Comparison of ENCODE assay signal across 17 mouse cellular contexts in the genomic region with DNA sequence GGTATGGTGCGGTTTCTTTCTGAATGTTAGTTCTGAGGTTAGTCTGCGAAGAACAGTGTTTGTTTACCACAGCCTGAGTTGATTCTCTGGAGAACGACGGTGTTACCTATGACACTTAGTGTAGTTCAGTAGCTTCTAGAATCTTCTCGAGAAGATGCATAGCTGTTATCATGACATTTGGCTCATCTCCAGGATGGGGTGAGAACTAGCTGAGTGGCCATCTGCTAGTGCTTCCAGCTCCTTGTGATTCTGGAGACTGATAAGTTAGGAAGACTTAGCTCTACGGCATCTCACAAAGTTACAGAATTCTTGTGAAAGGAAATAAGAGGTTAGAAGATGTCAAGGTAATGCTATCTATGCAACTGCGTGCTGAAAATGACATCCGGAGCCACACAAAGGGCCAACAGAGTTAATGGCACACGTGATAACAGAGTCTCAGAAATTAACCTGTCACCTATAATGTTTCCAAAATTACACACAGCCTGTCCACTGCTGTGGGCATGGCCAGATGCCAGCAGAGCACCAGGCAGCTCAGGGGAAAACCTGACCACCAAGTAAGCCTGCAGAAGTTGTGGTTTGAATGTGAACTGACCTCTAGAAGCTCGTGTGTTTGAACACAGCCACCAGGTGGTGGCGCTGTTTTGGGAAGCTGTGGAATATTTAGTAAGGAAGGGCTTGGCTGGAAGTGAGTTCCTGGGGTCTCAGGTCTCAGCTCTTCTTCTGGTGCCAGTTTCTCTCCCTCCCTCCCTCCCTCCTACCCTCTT. TPM values are rescaled to one million over a fixed set of nuclear protein-coding genes. Genes with fewer than 3 reads are reported as not detected.
DNase-seq lines count a peak whose midpoint lies in the region; ATAC-seq and TF ChIP-seq lines count a peak whose summit lies in the region.
"Had no signal": no experiment of that assay in that cellular context is flagged by ENCODE, and none has a peak within 500 bp of the region (broad histone marks: within the 10 kb centered on the region; RNA-seq: fewer than 3 reads in every experiment).

No protein-coding gene starts in this region.

- H3K9me3 ChIP-seq in kidney, postnatal 0 days (replicated peaks; ENCODE audit: low read length), result no peaks in the 10 kb centered on the region
- H3K9me3 ChIP-seq in kidney, embryonic 16.5 days (ENCODE audit: low read length), result peaks cover 5% of the 10 kb centered on the region
- no peaks in the 10 kb centered on the region for H3K9me3 ChIP-seq in midbrain, postnatal 0 days (ENCODE audit: low read length)
- H3K9me3 ChIP-seq in midbrain, embryonic 11.5 days (ENCODE audit: control insufficient read depth, low read length), result peaks cover 3% of the 10 kb centered on the region; the same call in 1 of the 2 replicates
- H3K9me3 ChIP-seq: limb, embryonic 15.5 days had no signal

- H3K27me3 ChIP-seq in kidney, postnatal 0 days (ENCODE audit: insufficient read depth, low read length), result no peaks in the 10 kb centered on the region
- H3K27me3 ChIP-seq in kidney, embryonic 16.5 days (ENCODE audit: insufficient read depth, low read length), result no peaks in the 10 kb centered on the region
- H3K27me3 ChIP-seq in midbrain, postnatal 0 days (ENCODE audit: insufficient read depth, low read length), result no peaks in the 10 kb centered on the region
- H3K27me3 ChIP-seq in midbrain, embryonic 11.5 days (ENCODE audit: control insufficient read depth, insufficient read depth, low read length), result no peaks in the 10 kb centered on the region
- H3K27me3 ChIP-seq: limb, embryonic 15.5 days had no signal

- no peak for ATAC-seq in kidney, postnatal 0 days (replicated peaks; ENCODE audit: low FRiP score, low read depth)
- no peak for ATAC-seq in kidney, embryonic 16.5 days (ENCODE audit: low FRiP score, low TSS enrichment)
- ATAC-seq in midbrain, postnatal 0 days (ENCODE audit: low FRiP score), result no peak
- no peak for ATAC-seq in midbrain, embryonic 11.5 days (ENCODE audit: low FRiP score)
- ATAC-seq: hindbrain, embryonic 16.5 days had no signal

- H3K36me3 ChIP-seq in kidney, postnatal 0 days (ENCODE audit: insufficient read depth, low read length), result no peaks in the 10 kb centered on the region
- H3K36me3 ChIP-seq in kidney, embryonic 16.5 days (ENCODE audit: insufficient read depth, low read length), result no peaks in the 10 kb centered on the region
- H3K36me3 ChIP-seq in midbrain, postnatal 0 days (ENCODE audit: insufficient read depth, low read length), result no peaks in the 10 kb centered on the region
- no peaks in the 10 kb centered on the region for H3K36me3 ChIP-seq in midbrain, embryonic 11.5 days (ENCODE audit: control insufficient read depth, insufficient read depth, low read length)
- H3K36me3 ChIP-seq: limb, embryonic 15.5 days; midbrain, embryonic 10.5 days had no signal

- H3K4me1 ChIP-seq in kidney, postnatal 0 days (replicated peaks; ENCODE audit: insufficient read depth, low read length), result no peaks in the 10 kb centered on the region
- H3K4me1 ChIP-seq in kidney, embryonic 16.5 days (ENCODE audit: insufficient read depth, low read length), result no peaks in the 10 kb centered on the region
- H3K4me1 ChIP-seq in midbrain, postnatal 0 days (ENCODE audit: insufficient read depth, low read length), result no peaks in the 10 kb centered on the region
- no peaks in the 10 kb centered on the region for H3K4me1 ChIP-seq in midbrain, embryonic 11.5 days (ENCODE audit: control insufficient read depth, insufficient read depth, low read length)
- H3K4me1 ChIP-seq: limb, embryonic 15.5 days had no signal

- WGBS in kidney, postnatal 0 days, result 74% methylated on average over 11 of the region's 11 CpGs
- WGBS in kidney, embryonic 16.5 days, result 82% methylated on average over 11 of the region's 11 CpGs
- WGBS in midbrain, postnatal 0 days, result 83% methylated on average over 11 of the region's 11 CpGs
- whole genome bisulfite sequencing in midbrain, embryonic 11.5 days, result 84% methylated on average over 11 of the region's 11 CpGs

- no peak overlapping the region for H3K9ac ChIP-seq in kidney, postnatal 0 days (ENCODE audit: low read depth, low read length)
- no peak overlapping the region for H3K9ac ChIP-seq in kidney, embryonic 16.5 days (replicated peaks; ENCODE audit: low read length)
- H3K9ac ChIP-seq in midbrain, postnatal 0 days (replicated peaks; ENCODE audit: low read length, poor library complexity, severe bottlenecking), result no peak overlapping the region
- H3K9ac ChIP-seq in midbrain, embryonic 11.5 days (ENCODE audit: low read length), result no peak overlapping the region
- H3K9ac ChIP-seq: limb, embryonic 15.5 days had no signal

- H3K27ac ChIP-seq in kidney, postnatal 0 days, result no peak overlapping the region
- H3K27ac ChIP-seq in kidney, embryonic 16.5 days (ENCODE audit: low read length), result no peak overlapping the region
- no peak overlapping the region for H3K27ac ChIP-seq in midbrain, postnatal 0 days (ENCODE audit: low read depth, low read length)
- H3K27ac ChIP-seq in midbrain, embryonic 11.5 days (ENCODE audit: low read depth, low read length), result no peak overlapping the region
- H3K27ac ChIP-seq: limb, embryonic 15.5 days; midbrain, embryonic 10.5 days had no signal

- no peak overlapping the region for H3K4me3 ChIP-seq in kidney, postnatal 0 days (replicated peaks; ENCODE audit: low read depth, low read length)
- H3K4me3 ChIP-seq in kidney, embryonic 16.5 days (ENCODE audit: low read length), result no peak overlapping the region
- no peak overlapping the region for H3K4me3 ChIP-seq in midbrain, postnatal 0 days (ENCODE audit: low read depth, low read length)
- H3K4me3 ChIP-seq in midbrain, embryonic 11.5 days (ENCODE audit: low read depth, low read length), result no peak overlapping the region
- H3K4me3 ChIP-seq: limb, embryonic 15.5 days; midbrain, embryonic 10.5 days; myocyte had no signal

- TF ChIP-seq CTCF in kidney, postnatal 0 days (IDR thresholded peaks at IDR 0.05; ENCODE audit: low read depth), result peak; percentile 41; the same call in 1 of the 2 replicates
- peak; percentile 43 for TF ChIP-seq CTCF in midbrain, postnatal 0 days (IDR thresholded peaks at IDR 0.05)

- H3K4me2 ChIP-seq in kidney, postnatal 0 days (ENCODE audit: low read length), result no peak overlapping the region
- H3K4me2 ChIP-seq in kidney, embryonic 16.5 days (replicated peaks; ENCODE audit: low read depth, low read length), result no peak overlapping the region
- no peak overlapping the region for H3K4me2 ChIP-seq in midbrain, postnatal 0 days (ENCODE audit: low read depth, low read length, poor library complexity, severe bottlenecking)
- H3K4me2 ChIP-seq in midbrain, embryonic 11.5 days, result no peak overlapping the region
- H3K4me2 ChIP-seq: limb, embryonic 15.5 days had no signal

- no peak for DNase-seq in kidney, postnatal 0 days (ENCODE audit: low spot score)
- peak; percentile 13 for DNase-seq in midbrain, postnatal 0 days (ENCODE audit: low spot score)
- no peak for DNase-seq in midbrain, embryonic 11.5 days (ENCODE audit: low spot score, missing footprints)
- peak; percentile 53 to 65 for DNase-seq in cerebellum, adult 18-20 months
- no peak for DNase-seq in ovary, postnatal 36 days (ENCODE audit: low spot score)
- DNase-seq in urinary bladder, adult 2 months (ENCODE audit: low spot score), result no peak
- DNase-seq: lung, postnatal 14 days; thymus, postnatal 4 days had no signal

RNA-seq across cellular contexts. Expression of gene Spp2, which starts 39.7 kb away (rescaled TPM):
- 531 and 571 TPM in 2 replicates for polyA plus RNA-seq in kidney, postnatal 0 days (2015; fragmentation: Nextera tagmentation; extraction: Ambion mirVana)
- polyA plus RNA-seq in kidney, embryonic 16.5 days (2015; fragmentation: Nextera tagmentation; extraction: Ambion mirVana), result 111 and 141 TPM in 2 replicates
- 2.8 TPM in 1 of 2 replicates, not detected in the other for total RNA-seq in midbrain, postnatal 0 days (2014; rRNA removed)
- 1.3 and 2.4 TPM in 2 replicates for polyA plus RNA-seq in midbrain, postnatal 0 days (2015; fragmentation: Nextera tagmentation; extraction: Ambion mirVana)
- polyA plus RNA-seq in midbrain, embryonic 11.5 days (2014; fragmentation: Nextera tagmentation; extraction: Ambion mirVana), result not detected in 2 replicates
- 0.13 TPM in 1 of 2 replicates, not detected in the other for polyA plus RNA-seq in urinary bladder, adult 2 months (2012; rRNA removed)
- total RNA-seq: left cerebral cortex, adult 8-10 months; MEL had no signal
- polyA plus RNA-seq: forebrain, embryonic 11.5 days; gonadal fat pad, adult 2 months; midbrain, embryonic 10.5 days; myocyte had no signal

Comparison
In these comparisons a context has a peak if more than half of its experiments do, and no peak if none do; other contexts are left out.
1. DNase-seq: peak in midbrain, postnatal 0 days (single experiment) and cerebellum, adult 18-20 months (2 of 2); none in kidney, postnatal 0 days (single experiment), midbrain, embryonic 11.5 days (single experiment), ovary, postnatal 36 days (single experiment) and urinary bladder, adult 2 months (single experiment).
2. RNA of gene Spp2, which starts 39.7 kb away (polyA plus RNA-seq): 531 to 571 TPM in kidney, postnatal 0 days and 111 to 141 TPM in kidney, embryonic 16.5 days; 1.3 to 2.4 TPM in midbrain, postnatal 0 days, 0.13 TPM in urinary bladder, adult 2 months and not detected in midbrain, embryonic 11.5 days; every median in the first group is over 10 times any median in the second.